Mouse (Mus musculus) urinary bladder, postnatal 0 days (tissue): ENCODE results near the gene Olfr1046. TPM values are rescaled to one million over a fixed set of nuclear protein-coding genes. Genes with fewer than 3 reads are reported as not detected.

Source experiments
- polyA plus RNA-seq: library from polyadenylated mRNA; unstranded; fragments of >200 nt; fragmentation: Nextera tagmentation; extraction: Ambion mirVana; gene quantifications from 2 replicates; pipeline ENCODE4 v1.2.1, GENCODE M21; 2015

The Olfr1046 gene
- polyA plus RNA-seq = not detected in 2 replicates

DNA sequence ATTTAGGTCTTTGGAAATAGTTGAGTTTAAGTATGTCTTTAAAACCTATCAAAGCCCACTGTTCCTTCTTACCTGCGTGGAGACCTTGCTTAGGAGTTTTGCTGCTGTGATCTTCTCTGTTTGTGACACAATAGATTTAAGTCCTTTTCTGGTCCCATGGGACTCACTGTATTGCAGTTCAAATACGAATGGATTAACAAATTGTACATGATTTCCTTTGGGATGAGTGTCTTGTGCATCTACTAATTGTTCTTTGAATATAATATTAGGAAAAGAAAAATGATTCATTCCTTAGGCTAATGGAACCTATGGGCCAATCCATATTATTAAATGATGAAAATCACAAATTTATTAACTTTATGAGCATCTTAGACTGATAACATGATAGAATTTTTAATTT lies at the start of gene Olfr1046:
Gene Olfr1046, minus strand, starts transcription at position 101 of the 400 bp plus-strand sequence.

DNA sequence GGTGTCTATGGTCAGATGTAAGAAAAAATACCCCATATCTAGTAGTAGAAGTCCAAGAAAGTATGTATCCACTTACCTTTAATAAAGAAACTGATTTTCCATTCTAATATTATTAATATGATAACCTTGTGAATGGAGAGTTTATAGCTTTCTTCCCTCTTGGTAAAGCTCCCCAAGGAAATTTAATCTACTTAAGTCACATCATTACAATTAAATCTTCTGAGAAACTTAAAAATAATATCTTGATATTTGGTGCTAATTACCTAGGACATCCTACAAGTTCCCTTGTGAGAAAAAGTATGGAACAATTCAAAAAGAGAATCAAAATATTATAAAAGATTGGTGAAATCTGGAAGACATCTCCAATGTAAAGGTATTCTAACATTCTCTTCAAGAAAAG lies 39.1 kb upstream of the Olfr1046 start, which contains the start of gene Olfr1049:
Gene Olfr1049, minus strand, starts transcription at position 101 of the 400 bp plus-strand sequence.

DNA sequence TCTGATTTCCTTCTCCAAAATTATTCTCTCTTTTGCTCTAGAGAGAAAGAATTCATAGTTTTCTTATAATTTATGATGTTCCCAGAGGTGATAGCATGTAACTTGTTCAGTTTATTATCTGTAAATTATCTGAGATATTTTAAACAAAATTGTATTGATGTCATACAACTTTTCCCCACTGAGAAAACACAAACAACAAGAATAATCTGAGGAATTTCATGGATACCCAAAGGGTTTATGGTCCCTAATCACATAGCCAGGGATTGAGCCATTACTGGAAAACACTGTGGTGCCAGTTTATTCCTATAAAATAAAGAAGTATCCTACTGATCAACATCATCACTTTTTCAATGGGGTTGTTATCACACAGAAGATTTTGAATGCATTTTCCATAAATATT lies 21.1 kb upstream of the Olfr1046 start, which contains the start of gene Olfr1048:
Gene Olfr1048, minus strand, starts transcription at position 101 of the 400 bp plus-strand sequence.

GRCm38 (mm10) chr2:86231301-86231700 lies 12.2 kb upstream of the Olfr1046 start, which contains the start of gene Olfr1047:
Gene Olfr1047, minus strand, starts transcription at chr2:86231401.

DNA sequence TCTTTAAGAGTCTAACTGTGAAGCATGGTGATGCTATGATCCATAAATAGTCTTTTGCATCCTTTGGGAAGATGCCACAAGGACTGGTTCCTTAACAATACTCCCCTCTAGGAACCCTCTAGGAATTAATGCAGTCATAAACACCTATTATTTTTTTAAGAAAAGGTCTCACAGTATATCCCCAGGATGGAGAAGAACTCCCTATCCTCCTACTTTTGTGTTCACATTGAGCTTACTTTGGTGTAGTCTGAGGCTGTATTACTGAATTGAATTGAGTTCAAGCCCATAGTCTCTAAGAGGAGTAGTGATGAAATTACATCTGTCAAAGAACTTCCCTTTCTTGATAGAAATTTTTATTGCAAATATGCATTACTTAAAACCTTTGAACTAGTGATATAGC lies 16.2 kb downstream of the Olfr1046 start, which contains the start of gene Olfr1045:
Gene Olfr1045, minus strand, starts transcription at position 101 of the 400 bp plus-strand sequence.

GRCm38 (mm10) chr2:86185583-86185982 lies 33.5 kb downstream of the Olfr1046 start, which contains the start of gene Olfr52:
Gene Olfr52, minus strand, starts transcription at chr2:86185683.

DNA sequence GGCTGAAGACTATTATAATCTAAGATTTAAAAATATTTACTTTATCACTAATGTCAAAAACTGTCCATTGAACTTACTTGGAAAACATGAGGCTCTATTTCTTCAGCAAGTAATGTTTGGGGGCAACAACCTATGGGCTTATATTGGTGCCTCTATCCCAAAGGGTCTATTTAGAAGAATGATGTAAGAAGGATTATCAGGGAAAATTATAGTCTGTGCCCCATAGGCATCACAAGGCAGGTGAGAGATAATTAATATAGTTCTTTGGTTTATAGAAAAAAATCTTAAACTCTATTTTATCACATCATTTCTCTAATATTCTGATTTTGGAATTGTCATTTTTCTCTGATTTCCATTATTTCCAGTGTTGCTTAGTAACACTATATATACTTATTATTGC lies 41.4 kb downstream of the Olfr1046 start, which contains the start of gene Olfr1044:
Gene Olfr1044, minus strand, starts transcription at position 101 of the 400 bp plus-strand sequence.

DNA sequence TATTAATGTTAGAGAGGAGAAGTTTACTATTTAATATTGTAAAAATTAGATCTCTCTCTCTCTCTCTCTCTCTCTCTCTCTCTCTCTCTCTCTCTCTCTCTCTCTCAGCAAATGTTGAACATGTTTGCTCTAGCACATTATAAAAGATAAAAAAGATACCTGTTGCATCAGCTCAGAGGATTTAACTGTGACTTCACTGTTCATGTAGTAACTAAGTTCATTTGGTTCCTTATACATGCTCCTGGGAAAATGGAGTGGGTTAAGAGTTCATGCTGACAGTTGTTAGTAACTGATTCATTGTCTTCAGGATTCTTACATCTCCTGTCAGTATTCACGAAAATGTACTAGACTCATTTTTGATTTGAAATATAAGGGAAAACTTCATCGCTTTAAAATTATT lies 51.7 kb downstream of the Olfr1046 start, which contains the start of gene Olfr1043:
Gene Olfr1043, minus strand, starts transcription at position 101 of the 400 bp plus-strand sequence.

Other genes with a start within 250 kb of the Olfr1046 start
- gene Olfr1029, start 245.4 kb downstream of the Olfr1046 start, polyA plus RNA-seq = not detected in 2 replicates
- not detected in 2 replicates for gene Olfr1030, start 240.0 kb downstream of the Olfr1046 start, polyA plus RNA-seq
- not detected in 2 replicates for gene Olfr1031, start 229.0 kb downstream of the Olfr1046 start, polyA plus RNA-seq
- not detected in 2 replicates for gene Olfr1032, start 213.8 kb downstream of the Olfr1046 start, polyA plus RNA-seq
- gene Olfr1033, start 198.7 kb downstream of the Olfr1046 start, polyA plus RNA-seq = 41.0 TPM in 2 replicates
- gene Olfr1034, start 173.5 kb downstream of the Olfr1046 start, polyA plus RNA-seq = 0.07 TPM in 2 replicates
- not detected in 2 replicates for gene Olfr1036, start 145.3 kb downstream of the Olfr1046 start, polyA plus RNA-seq
- gene Olfr1037, start 131.9 kb downstream of the Olfr1046 start, polyA plus RNA-seq = not detected in 2 replicates
- not detected in 2 replicates for gene Olfr1039, start 83.4 kb downstream of the Olfr1046 start, polyA plus RNA-seq
- gene Olfr1040, start 72.6 kb downstream of the Olfr1046 start, polyA plus RNA-seq = not detected in 2 replicates
- not detected in 2 replicates for gene Olfr1042, start 57.5 kb downstream of the Olfr1046 start, polyA plus RNA-seq
- gene Olfr1043, start 51.8 kb downstream of the Olfr1046 start, polyA plus RNA-seq = not detected in 2 replicates
- not detected in 2 replicates for gene Olfr1044, start 41.5 kb downstream of the Olfr1046 start, polyA plus RNA-seq
- not detected in 2 replicates for gene Olfr52, start 33.6 kb downstream of the Olfr1046 start, polyA plus RNA-seq
- not detected in 2 replicates for gene Olfr1045, start 16.3 kb downstream of the Olfr1046 start, polyA plus RNA-seq
- gene Olfr1047, start 12.1 kb upstream of the Olfr1046 start, polyA plus RNA-seq = not detected in 2 replicates
- not detected in 2 replicates for gene Olfr1048, start 21.0 kb upstream of the Olfr1046 start, polyA plus RNA-seq
- not detected in 2 replicates for gene Olfr1049, start 39.0 kb upstream of the Olfr1046 start, polyA plus RNA-seq
- gene Olfr1051, start 59.8 kb upstream of the Olfr1046 start, polyA plus RNA-seq = not detected in 2 replicates
- gene Olfr1052, start 73.1 kb upstream of the Olfr1046 start, polyA plus RNA-seq = not detected in 2 replicates
- gene Olfr1053, start 96.0 kb upstream of the Olfr1046 start, polyA plus RNA-seq = not detected in 2 replicates
- not detected in 2 replicates for gene Olfr1054, start 116.1 kb upstream of the Olfr1046 start, polyA plus RNA-seq
- not detected in 2 replicates for gene Olfr1055, start 131.0 kb upstream of the Olfr1046 start, polyA plus RNA-seq
- gene Olfr1056, start 143.2 kb upstream of the Olfr1046 start, polyA plus RNA-seq = not detected in 2 replicates
- not detected in 2 replicates for gene Olfr1057, start 159.1 kb upstream of the Olfr1046 start, polyA plus RNA-seq
- not detected in 2 replicates for gene Olfr1058, start 169.2 kb upstream of the Olfr1046 start, polyA plus RNA-seq
- gene Olfr1061, start 194.7 kb upstream of the Olfr1046 start, polyA plus RNA-seq = not detected in 2 replicates
- not detected in 2 replicates for gene Olfr1062, start 207.4 kb upstream of the Olfr1046 start, polyA plus RNA-seq
- not detected in 2 replicates for gene Olfr1065, start 231.3 kb upstream of the Olfr1046 start, polyA plus RNA-seq
- not detected in 2 replicates for gene Olfr1066, start 237.0 kb upstream of the Olfr1046 start, polyA plus RNA-seq